Mouse (Mus musculus): Measurements from ENCODE around the gene Kif15. TPM values are rescaled to one million over a fixed set of nuclear protein-coding genes. Genes with fewer than 3 reads are reported as not detected.

The Kif15 gene
- polyA plus RNA-seq, 2 experiments = 39.6 to 44.9 TPM

GRCm38 (mm10) chr9:123020995-123021631 is 70.3 kb downstream of the Kif15 start, which contains the start of gene Tmem42:
Gene Tmem42, plus strand, starts transcription at chr9:123021326.
- peaks cover 16% of the 10 kb centered on the region for H3K36me3 ChIP-seq (ENCODE audit: control insufficient read depth, insufficient read depth, low read length)
- no peaks in the 10 kb centered on the region for H3K9me3 ChIP-seq (ENCODE audit: control insufficient read depth, low read length)
- WGBS = 2% methylated on average over 36 of the region's 69 CpGs
- peak; percentile 98 for ATAC-seq (ENCODE audit: low FRiP score, low read depth)
- no peaks in the 10 kb centered on the region for H3K27me3 ChIP-seq (ENCODE audit: control insufficient read depth, insufficient read depth, low read length)
- peak within 1 kb of the TSS; percentile 92 for H3K27ac ChIP-seq (replicated peaks; ENCODE audit: low read depth, low read length)
- peaks cover 10% of the 10 kb centered on the region for H3K4me1 ChIP-seq (ENCODE audit: control insufficient read depth, insufficient read depth, low read length)
- peak within 1 kb of the TSS; percentile 58 for H3K4me3 ChIP-seq (replicated peaks; ENCODE audit: low read length)
- 0 out of 2 replicates have a peak, but pooled peaks have one; percentile 63 for TF ChIP-seq POLR2A (IDR thresholded peaks at IDR 0.05; ENCODE audit: borderline replicate concordance, extremely low read depth, insufficient read depth, insufficient read length)
- peak within 1 kb of the TSS; percentile 50 for H3K4me2 ChIP-seq (replicated peaks; ENCODE audit: low read depth, low read length, severe bottlenecking)
- peak within 1 kb of the TSS; percentile 75 for H3K9ac ChIP-seq (ENCODE audit: low read depth, low read length, severe bottlenecking)
- DNase-seq (ENCODE audit: low spot score) = peak; percentile 87

- 0 out of 2 replicates have a peak overlapping the region, but pooled peaks have one; percentile 75 for H3K9ac ChIP-seq (ENCODE audit: low read depth, low read length, severe bottlenecking)
- H3K4me3 ChIP-seq (replicated peaks; ENCODE audit: low read length) = peak overlapping the region; percentile 58
- no peak for ATAC-seq (ENCODE audit: low FRiP score, low read depth)
- no peak for TF ChIP-seq POLR2A (IDR thresholded peaks at IDR 0.05; ENCODE audit: borderline replicate concordance, extremely low read depth, insufficient read depth, insufficient read length)
- peaks cover 12% of the 10 kb centered on the region for H3K36me3 ChIP-seq (ENCODE audit: control insufficient read depth, insufficient read depth, low read length)
- H3K4me2 ChIP-seq (replicated peaks; ENCODE audit: low read depth, low read length, severe bottlenecking) = peak overlapping the region; percentile 50
- 46% methylated on average over 16 of the region's 24 CpGs for WGBS
- H3K9me3 ChIP-seq (ENCODE audit: control insufficient read depth, low read length) = no peaks in the 10 kb centered on the region
- no peaks in the 10 kb centered on the region for H3K27me3 ChIP-seq (ENCODE audit: control insufficient read depth, insufficient read depth, low read length)
- H3K27ac ChIP-seq (replicated peaks; ENCODE audit: low read depth, low read length) = no peak overlapping the region
- peaks cover 10% of the 10 kb centered on the region for H3K4me1 ChIP-seq (ENCODE audit: control insufficient read depth, insufficient read depth, low read length)
- peak; percentile 44 for DNase-seq (ENCODE audit: low spot score)
Measured at GRCm38 (mm10) chr9:123021636-123022379, 71.0 kb downstream of the Kif15 start.

GRCm38 (mm10) chr9:123024201-123024600 is 73.4 kb downstream of the Kif15 start:
- Histone ChIP-seq H3K4me3 (replicated peaks; ENCODE audit: low read length) (no peak overlapping the region), H3K36me3 (ENCODE audit: control insufficient read depth, insufficient read depth, low read length) (no peaks in the 10 kb centered on the region), H3K9ac (ENCODE audit: low read depth, low read length, severe bottlenecking) (no peak overlapping the region), H3K9me3 (ENCODE audit: control insufficient read depth, low read length) (no peaks in the 10 kb centered on the region), H3K4me1 (ENCODE audit: control insufficient read depth, insufficient read depth, low read length) (peaks cover 10% of the 10 kb centered on the region), H3K27ac (replicated peaks; ENCODE audit: low read depth, low read length) (no peak overlapping the region), H3K27me3 (ENCODE audit: control insufficient read depth, insufficient read depth, low read length) (no peaks in the 10 kb centered on the region), H3K4me2 (replicated peaks; ENCODE audit: low read depth, low read length, severe bottlenecking) (no peak overlapping the region)
- 89% methylated on average over 2 of the region's 2 CpGs for WGBS
- TF ChIP-seq POLR2A (IDR thresholded peaks at IDR 0.05; ENCODE audit: borderline replicate concordance, extremely low read depth, insufficient read depth, insufficient read length) = no peak
- DNase-seq (ENCODE audit: low spot score) (no peak), ATAC-seq (ENCODE audit: low FRiP score, low read depth) (no peak)

- WGBS = 76% methylated on average over 13 of the region's 13 CpGs
Measured at GRCm38 (mm10) chr9:123031496-123032246, 80.8 kb downstream of the Kif15 start.

GRCm38 (mm10) chr9:123034426-123034825 is 83.6 kb downstream of the Kif15 start, which contains the start of gene Tgm4:
Gene Tgm4, plus strand, starts transcription at chr9:123034726.
- H3K27ac ChIP-seq (replicated peaks; ENCODE audit: low read depth, low read length) = no peak within 1 kb of the TSS
- no peak within 1 kb of the TSS for H3K9ac ChIP-seq (ENCODE audit: low read depth, low read length, severe bottlenecking)
- no peaks in the 10 kb centered on the region for H3K4me1 ChIP-seq (ENCODE audit: control insufficient read depth, insufficient read depth, low read length)
- TF ChIP-seq POLR2A (IDR thresholded peaks at IDR 0.05; ENCODE audit: borderline replicate concordance, extremely low read depth, insufficient read depth, insufficient read length) = no peak
- no peaks in the 10 kb centered on the region for H3K36me3 ChIP-seq (ENCODE audit: control insufficient read depth, insufficient read depth, low read length)
- no peaks in the 10 kb centered on the region for H3K9me3 ChIP-seq (ENCODE audit: control insufficient read depth, low read length)
- H3K4me2 ChIP-seq (replicated peaks; ENCODE audit: low read depth, low read length, severe bottlenecking) = no peak within 1 kb of the TSS
- 87% methylated on average over 4 of the region's 4 CpGs for WGBS
- no peaks in the 10 kb centered on the region for H3K27me3 ChIP-seq (ENCODE audit: control insufficient read depth, insufficient read depth, low read length)
- H3K4me3 ChIP-seq (replicated peaks; ENCODE audit: low read length) = no peak within 1 kb of the TSS
- DNase-seq (ENCODE audit: low spot score) (no peak), ATAC-seq (ENCODE audit: low FRiP score, low read depth) (no peak)

More at GRCm38 (mm10) chr9:123031496-123032246, 80.8 kb downstream of the Kif15 start:
- ATAC-seq (ENCODE audit: low FRiP score, low read depth) = no peak
- H3K27ac ChIP-seq (replicated peaks; ENCODE audit: low read depth, low read length) = no peak overlapping the region
- no peak overlapping the region for H3K4me3 ChIP-seq (replicated peaks; ENCODE audit: low read length)
- no peak overlapping the region for H3K9ac ChIP-seq (ENCODE audit: low read depth, low read length, severe bottlenecking)
- no peak for DNase-seq (ENCODE audit: low spot score)
- H3K4me2 ChIP-seq (replicated peaks; ENCODE audit: low read depth, low read length, severe bottlenecking) = no peak overlapping the region
- H3K36me3 ChIP-seq (ENCODE audit: control insufficient read depth, insufficient read depth, low read length) = no peaks in the 10 kb centered on the region
- no peak for TF ChIP-seq POLR2A (IDR thresholded peaks at IDR 0.05; ENCODE audit: borderline replicate concordance, extremely low read depth, insufficient read depth, insufficient read length)
- H3K9me3 ChIP-seq (ENCODE audit: control insufficient read depth, low read length) = no peaks in the 10 kb centered on the region
- no peaks in the 10 kb centered on the region for H3K27me3 ChIP-seq (ENCODE audit: control insufficient read depth, insufficient read depth, low read length)
- no peaks in the 10 kb centered on the region for H3K4me1 ChIP-seq (ENCODE audit: control insufficient read depth, insufficient read depth, low read length)
